16 mouse cellular contexts compared by ENCODE assay signal in genomic region chr11:65649956-65650715, GRCm38 (mm10).
DNase-seq lines count a peak whose midpoint lies in the region; ATAC-seq and TF ChIP-seq lines count a peak whose summit lies in the region.
"Had no signal": no experiment of that assay in that cellular context is flagged by ENCODE, and none has a peak within 500 bp of the region (broad histone marks: within the 10 kb centered on the region; RNA-seq: fewer than 3 reads in every experiment).

No protein-coding gene starts in this region.

- H3K9ac ChIP-seq in lung, postnatal 0 days (replicated peaks; ENCODE audit: low read depth): no peak overlapping the region
- H3K9ac ChIP-seq: embryonic facial prominence, embryonic 13.5 days; forebrain, embryonic 15.5 days; hindbrain, embryonic 15.5 days; midbrain, embryonic 12.5 days had no signal

- TF ChIP-seq CTCF in lung, postnatal 0 days (IDR thresholded peaks at IDR 0.05): no peak

- no peak for DNase-seq in lung, postnatal 0 days (ENCODE audit: low spot score)
- DNase-seq in lung, adult 18-20 months: no peak
- peak; percentile 86 for DNase-seq in c-Kit-positive CD71-positive TER-119-positive erythroid progenitor cells, embryonic 14.5 days (ENCODE audit: low spot score)
- DNase-seq in heart, postnatal 4 days: peak; percentile 32
- no peak for DNase-seq in right cerebral cortex, postnatal 10 days (ENCODE audit: low spot score in 2 of 2)
- no peak for DNase-seq in embryo, embryonic 11 days
- DNase-seq: adrenal gland, postnatal 36 days; cerebellum, adult 9-10 months; gastrocnemius, postnatal 25 days; kidney, postnatal 10 days had no signal

- H3K9me3 ChIP-seq in lung, postnatal 0 days (ENCODE audit: low read length): no peaks in the 10 kb centered on the region
- H3K9me3 ChIP-seq: embryonic facial prominence, embryonic 13.5 days; forebrain, embryonic 15.5 days; hindbrain, embryonic 15.5 days; midbrain, embryonic 12.5 days had no signal

- no peak overlapping the region for H3K27ac ChIP-seq in lung, postnatal 0 days (ENCODE audit: low read length)
- H3K27ac ChIP-seq: embryonic facial prominence, embryonic 13.5 days; forebrain, embryonic 15.5 days; hindbrain, embryonic 15.5 days; midbrain, embryonic 12.5 days had no signal

- H3K36me3 ChIP-seq in lung, postnatal 0 days (ENCODE audit: insufficient read depth, low read length): no peaks in the 10 kb centered on the region
- H3K36me3 ChIP-seq: embryonic facial prominence, embryonic 13.5 days; forebrain, embryonic 15.5 days; hindbrain, embryonic 15.5 days; midbrain, embryonic 12.5 days had no signal

- 0 out of 2 replicates have a peak, but pooled peaks have one; percentile 13 for TF ChIP-seq EP300 in lung, postnatal 0 days (IDR thresholded peaks at IDR 0.05)

- H3K4me1 ChIP-seq in lung, postnatal 0 days (ENCODE audit: insufficient read depth, low read depth, low read length): peaks cover 3% of the 10 kb centered on the region; the same call in 1 of the 2 replicates
- H3K4me1 ChIP-seq: embryonic facial prominence, embryonic 13.5 days; forebrain, embryonic 15.5 days; hindbrain, embryonic 15.5 days; midbrain, embryonic 12.5 days had no signal

- no peak for ATAC-seq in lung, postnatal 0 days
- peak; percentile 98 for ATAC-seq in megakaryocyte-erythroid progenitor cell, adult 5-6 weeks (replicated peaks; ENCODE audit: low FRiP score, low TSS enrichment, poor library complexity, severe bottlenecking)
- ATAC-seq: CD4-positive, CD25-positive, alpha-beta regulatory T cell, adult 4 months; forebrain, embryonic 15.5 days had no signal

- H3K4me3 ChIP-seq in lung, postnatal 0 days (ENCODE audit: low read depth, low read length): no peak overlapping the region
- H3K4me3 ChIP-seq: embryonic facial prominence, embryonic 13.5 days; forebrain, embryonic 15.5 days; hindbrain, embryonic 15.5 days; midbrain, embryonic 12.5 days had no signal

- no peaks in the 10 kb centered on the region for H3K27me3 ChIP-seq in lung, postnatal 0 days (replicated peaks; ENCODE audit: insufficient read depth, low read length)
- H3K27me3 ChIP-seq: embryonic facial prominence, embryonic 13.5 days; forebrain, embryonic 15.5 days; hindbrain, embryonic 15.5 days; midbrain, embryonic 12.5 days had no signal

- WGBS in lung, postnatal 0 days: 39% methylated on average over 4 of the region's 4 CpGs

- H3K4me2 ChIP-seq in lung, postnatal 0 days (replicated peaks; ENCODE audit: low read depth, low read length): no peak overlapping the region
- H3K4me2 ChIP-seq: embryonic facial prominence, embryonic 13.5 days; forebrain, embryonic 15.5 days; hindbrain, embryonic 15.5 days; midbrain, embryonic 12.5 days had no signal

Comparison
In these comparisons a context has a peak if more than half of its experiments do, and no peak if none do; other contexts are left out.
1. DNase-seq: peak in c-Kit-positive CD71-positive TER-119-positive erythroid progenitor cells, embryonic 14.5 days (single experiment) and heart, postnatal 4 days (single experiment); none in lung, postnatal 0 days (single experiment), lung, adult 18-20 months (0 of 2), right cerebral cortex, postnatal 10 days (0 of 2) and embryo, embryonic 11 days (single experiment).